Mouse (Mus musculus): ENCODE data around the gene Acsbg2.

The Acsbg2 gene

GRCm38 (mm10) chr17:56823352-56823751 lies 50.9 kb downstream of the Acsbg2 start:
- no peak for DNase-seq (ENCODE audit: low read depth, low spot score)

- DNase-seq (ENCODE audit: low read depth, low spot score), result no peak
Measured at GRCm38 (mm10) chr17:56822380-56822779, 51.9 kb downstream of the Acsbg2 start.

- no peak for DNase-seq (ENCODE audit: low read depth, low spot score)
Measured at GRCm38 (mm10) chr17:56819694-56820111, 54.5 kb downstream of the Acsbg2 start.

GRCm38 (mm10) chr17:56819032-56819545 lies 55.2 kb downstream of the Acsbg2 start:
- DNase-seq (ENCODE audit: low read depth, low spot score), result no peak

- DNase-seq (ENCODE audit: low read depth, low spot score), result no peak
Measured at GRCm38 (mm10) chr17:56818067-56818636, 56.1 kb downstream of the Acsbg2 start.

- no peak for DNase-seq (ENCODE audit: low read depth, low spot score)
Measured at GRCm38 (mm10) chr17:56815057-56815345, 59.2 kb downstream of the Acsbg2 start.

- DNase-seq (ENCODE audit: low read depth, low spot score), result peak; percentile 90
Measured at GRCm38 (mm10) chr17:56814316-56815056, 59.8 kb downstream of the Acsbg2 start.

- DNase-seq (ENCODE audit: low read depth, low spot score), result peak; percentile 64
Measured at GRCm38 (mm10) chr17:56810245-56810644, 64.0 kb downstream of the Acsbg2 start.

- DNase-seq (ENCODE audit: low read depth, low spot score), result peak; percentile 71
Measured at GRCm38 (mm10) chr17:56808518-56808917, 65.7 kb downstream of the Acsbg2 start.

- DNase-seq (ENCODE audit: low read depth, low spot score), result no peak
Measured at GRCm38 (mm10) chr17:56805784-56806183, 68.5 kb downstream of the Acsbg2 start.

- no peak for DNase-seq (ENCODE audit: low read depth, low spot score)
Measured at GRCm38 (mm10) chr17:56804952-56805351, 69.3 kb downstream of the Acsbg2 start.

GRCm38 (mm10) chr17:56802065-56802464 lies 72.2 kb downstream of the Acsbg2 start:
- no peak for DNase-seq (ENCODE audit: low read depth, low spot score)

- no peak for DNase-seq (ENCODE audit: low read depth, low spot score)
Measured at GRCm38 (mm10) chr17:56799276-56799675, 75.0 kb downstream of the Acsbg2 start.

GRCm38 (mm10) chr17:56793614-56794319 lies 80.5 kb downstream of the Acsbg2 start:
- DNase-seq (ENCODE audit: low read depth, low spot score), result no peak

Data from forelimb bud, embryonic 11.5 days (tissue).